Mouse (Mus musculus) olfactory bulb, adult 2 months (tissue): Measurements from ENCODE around the gene Ptprcap. TPM values are rescaled to one million over a fixed set of nuclear protein-coding genes. Genes with fewer than 3 reads are reported as not detected.

Source experiments
- H3K27ac ChIP-seq: fragments of 200-500 bp; 2 replicates; pipeline ENCODE4 v1.5.1; 2012; ENCODE audit warnings: low read depth, low read length; ENCODE audit not compliant: insufficient read depth
- H3K4me1 ChIP-seq: fragments of 200-500 bp; 2 replicates; pipeline ENCODE4 v1.6.1; 2012; ENCODE audit warnings: low read length; ENCODE audit not compliant: control insufficient read depth, insufficient read depth
- H3K4me3 ChIP-seq: fragments of 200-500 bp; 2 replicates; pipeline ENCODE4 v1.5.1; 2012; ENCODE audit warnings: mild to moderate bottlenecking, low read depth, low read length, moderate library complexity; ENCODE audit not compliant: insufficient read depth
- CTCF ChIP-seq: fragments of 200-500 bp; IDR thresholded peaks from 2 replicates; pipeline ENCODE4 v1.5.1; 2012; ENCODE audit warnings: low read depth, mild to moderate bottlenecking, low read length, moderate library complexity; ENCODE audit not compliant: insufficient read depth
- POLR2A ChIP-seq: fragments of 200-500 bp; IDR thresholded peaks from 2 replicates; pipeline ENCODE4 v1.6.1; 2012; ENCODE audit warnings: mild to moderate bottlenecking, low read depth, low read length, moderate library complexity; ENCODE audit not compliant: insufficient read depth
- WGBS: fragments of 180-500 bp; shearing (Covaris S2); methylation state at CpG from one replicate; pipeline ENCODE4 v1.1.7; 2018; 5-methylcytosine and 5-hydroxymethylcytosine counted together
- polyA plus RNA-seq: library from polyadenylated mRNA; stranded (reverse); fragments of >200 nt; gene quantifications from 2 replicates; pipeline ENCODE4 v1.2.4, GENCODE M21; 2012; ENCODE audit warnings: low replicate concordance; ENCODE audit not compliant: missing spikeins, insufficient read depth, insufficient read length

The Ptprcap gene
- polyA plus RNA-seq, 1 experiment: not detected

DNA sequence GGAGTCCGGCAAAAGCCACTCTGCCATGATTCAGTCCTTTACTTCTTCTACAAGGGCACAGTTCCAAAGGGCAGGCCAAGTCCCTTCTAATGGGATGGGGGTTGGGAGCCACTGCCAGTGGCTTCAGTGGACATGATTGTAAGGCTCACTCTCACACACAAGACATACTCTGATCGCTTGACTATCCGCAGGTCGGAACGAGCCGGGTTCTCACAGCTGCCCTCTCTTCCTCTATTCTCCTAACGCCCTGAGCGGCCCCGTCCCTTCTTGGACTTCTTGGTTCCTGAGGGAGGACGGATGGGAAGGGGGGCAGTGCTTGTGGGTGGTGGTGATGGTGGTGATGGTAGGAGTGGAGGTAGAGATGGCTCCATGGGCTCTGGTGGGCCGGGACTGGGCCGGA is 3.4 kb downstream of the Ptprcap start:
- no peak for TF ChIP-seq POLR2A
- TF ChIP-seq CTCF: no peak
- WGBS: 86% methylated on average over 12 of the region's 12 CpGs
- Histone ChIP-seq H3K4me1 (0 out of 2 replicates have a peak, but pooled peaks cover 2% of the 10 kb centered on the region), H3K27ac (no peak overlapping the region), H3K4me3 (no peak overlapping the region)

DNA sequence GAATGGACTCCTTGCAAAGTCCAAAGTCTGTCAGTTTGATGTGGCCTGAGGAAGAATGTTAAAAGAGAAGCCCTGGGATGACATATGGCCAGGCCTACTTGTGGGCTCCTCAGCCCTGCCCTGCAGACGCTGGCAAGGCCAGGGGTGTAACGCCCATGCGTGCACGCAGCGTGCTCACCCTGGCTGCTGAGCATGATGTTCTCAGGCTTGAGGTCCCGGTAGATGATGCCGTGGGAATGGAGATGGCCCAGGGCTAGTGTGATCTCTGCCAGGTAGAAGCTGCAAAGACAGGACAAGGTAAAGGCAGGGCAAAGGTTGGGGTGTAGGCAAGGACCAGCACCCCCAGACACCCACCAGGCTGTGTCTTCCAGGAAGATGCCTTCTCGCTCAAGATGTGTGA is 5.6 kb downstream of the Ptprcap start:
- 96% methylated on average over 8 of the region's 8 CpGs for WGBS
- TF ChIP-seq CTCF: no peak
- Histone ChIP-seq H3K27ac (no peak overlapping the region), H3K4me1 (peaks cover 10% of the 10 kb centered on the region), H3K4me3 (no peak overlapping the region)

DNA sequence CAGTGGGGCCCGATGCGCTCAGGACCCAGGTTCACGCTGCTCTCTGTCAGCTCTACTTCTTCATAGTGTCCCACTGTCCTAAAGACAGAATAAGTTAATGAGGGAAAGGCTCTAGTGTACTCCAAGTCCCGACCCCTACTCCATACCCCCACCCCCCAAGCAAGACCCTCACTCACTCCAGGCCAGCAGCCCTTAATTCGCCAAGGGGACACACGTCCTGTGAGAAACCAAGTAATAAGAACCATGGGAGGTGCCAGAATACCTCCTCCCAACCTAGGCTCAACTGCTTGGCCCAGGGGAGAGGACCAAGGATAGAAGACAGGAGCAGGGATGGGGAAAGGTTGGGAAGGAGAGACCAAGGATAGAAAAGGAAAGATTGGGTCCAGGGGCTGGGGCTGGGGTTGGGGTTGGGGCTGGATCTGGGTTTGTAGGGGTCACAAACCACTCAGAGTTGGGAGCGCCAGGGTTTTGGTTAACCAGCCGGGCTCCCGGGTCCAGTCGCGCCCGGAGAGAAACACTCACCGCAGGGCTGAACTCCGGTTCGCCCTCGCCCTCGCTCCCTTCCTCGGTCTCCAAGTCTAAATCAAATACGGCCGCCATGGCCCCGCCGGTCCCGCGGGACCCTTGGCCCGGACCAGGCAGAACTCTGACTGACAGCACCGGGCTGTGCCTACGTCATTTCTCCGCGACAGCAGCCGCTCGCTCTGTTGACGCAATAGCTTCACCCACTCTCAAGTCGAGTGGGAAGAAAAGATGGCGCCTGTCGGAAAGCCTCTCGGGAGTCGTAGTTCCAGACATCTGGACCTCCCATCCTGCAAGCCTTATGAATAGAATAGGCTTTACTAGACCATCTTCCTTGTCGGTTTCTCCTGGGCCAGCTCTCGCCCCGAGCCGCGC is 9.5 kb downstream of the Ptprcap start, which contains the start of gene Rps6kb2:
Gene Rps6kb2, minus strand, starts transcription at position 709 of the 897 bp plus-strand sequence.
- Histone ChIP-seq H3K4me3 (peak within 1 kb of the TSS; percentile 63), H3K27ac (peak within 1 kb of the TSS; percentile 85), H3K4me1 (peaks cover 8% of the 10 kb centered on the region)
- TF ChIP-seq CTCF (no peak), POLR2A (peak; percentile 54; the same call in 1 of the 2 replicates)
- WGBS: 5% methylated on average over 42 of the region's 42 CpGs

DNA sequence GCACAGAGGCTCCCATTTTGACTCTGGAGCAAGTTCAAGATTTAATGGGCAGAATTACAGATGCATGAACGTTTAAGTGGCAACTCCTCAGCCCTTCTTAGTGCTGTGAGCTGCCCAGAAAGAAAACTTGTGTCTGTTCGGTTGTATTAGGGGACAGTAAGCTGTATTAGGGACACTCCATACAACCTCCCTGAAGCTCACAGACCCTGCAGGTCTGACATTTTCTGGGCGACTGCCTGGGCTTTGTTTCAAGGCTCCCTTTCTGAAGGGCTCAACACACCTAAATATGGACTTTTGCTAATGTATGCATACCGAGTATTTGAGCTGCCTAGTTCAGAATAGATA is 10.1 kb downstream of the Ptprcap start:
- 24% methylated on average over 4 of the region's 4 CpGs for WGBS
- no peak for TF ChIP-seq CTCF
- TF ChIP-seq POLR2A: no peak
- H3K27ac ChIP-seq: peak overlapping the region; percentile 85
- H3K4me3 ChIP-seq: peak overlapping the region; percentile 63
- H3K4me1 ChIP-seq: peaks cover 8% of the 10 kb centered on the region

DNA sequence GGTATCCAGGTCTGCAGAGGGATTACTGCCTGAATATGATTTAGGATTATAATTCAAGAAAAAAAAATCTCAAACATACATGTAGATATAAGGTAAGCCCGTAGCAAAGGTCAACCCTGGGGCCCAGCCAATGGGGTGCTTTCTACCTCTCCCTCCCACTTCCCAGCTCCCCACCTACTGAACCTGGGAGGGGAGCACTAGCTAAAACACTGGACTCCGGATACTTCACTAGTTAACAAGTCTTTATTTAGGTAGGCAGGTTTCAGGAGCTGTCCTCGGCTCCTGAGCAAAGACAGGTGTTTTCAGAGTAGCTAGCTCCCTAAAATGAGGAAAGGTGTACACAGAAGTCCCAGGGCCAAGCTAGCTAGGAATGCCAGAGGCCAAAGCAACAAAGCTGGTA is 10.7 kb downstream of the Ptprcap start:
- peaks cover 8% of the 10 kb centered on the region for H3K4me1 ChIP-seq
- TF ChIP-seq POLR2A: no peak
- H3K27ac ChIP-seq: no peak overlapping the region
- H3K4me3 ChIP-seq: no peak overlapping the region
- 82% methylated on average over 3 of the region's 3 CpGs for WGBS

DNA sequence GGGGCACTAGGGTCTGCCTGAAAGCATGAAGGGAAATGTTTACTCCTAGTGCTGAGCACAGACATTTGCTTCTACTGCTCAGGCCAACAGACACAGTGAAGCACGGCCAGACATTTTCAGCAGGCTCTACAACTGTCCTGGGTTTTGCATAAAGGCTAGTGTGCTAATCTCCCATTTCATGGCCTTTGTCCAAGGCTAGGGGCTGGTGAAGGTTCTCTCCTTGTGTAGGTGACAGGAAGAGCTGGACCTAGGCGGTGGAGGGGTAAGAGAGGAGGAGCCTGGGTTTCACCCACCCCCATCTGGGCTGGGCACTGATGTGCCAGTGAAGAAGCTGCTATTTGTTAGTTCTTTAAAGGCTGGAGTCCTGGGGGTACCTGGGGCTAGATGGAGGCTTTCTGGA is 11.3 kb downstream of the Ptprcap start:
- H3K27ac ChIP-seq: no peak overlapping the region
- TF ChIP-seq CTCF: no peak
- no peak for TF ChIP-seq POLR2A
- H3K4me1 ChIP-seq: peaks cover 10% of the 10 kb centered on the region
- WGBS: 72% methylated on average over 2 of the region's 2 CpGs
- no peak overlapping the region for H3K4me3 ChIP-seq

DNA sequence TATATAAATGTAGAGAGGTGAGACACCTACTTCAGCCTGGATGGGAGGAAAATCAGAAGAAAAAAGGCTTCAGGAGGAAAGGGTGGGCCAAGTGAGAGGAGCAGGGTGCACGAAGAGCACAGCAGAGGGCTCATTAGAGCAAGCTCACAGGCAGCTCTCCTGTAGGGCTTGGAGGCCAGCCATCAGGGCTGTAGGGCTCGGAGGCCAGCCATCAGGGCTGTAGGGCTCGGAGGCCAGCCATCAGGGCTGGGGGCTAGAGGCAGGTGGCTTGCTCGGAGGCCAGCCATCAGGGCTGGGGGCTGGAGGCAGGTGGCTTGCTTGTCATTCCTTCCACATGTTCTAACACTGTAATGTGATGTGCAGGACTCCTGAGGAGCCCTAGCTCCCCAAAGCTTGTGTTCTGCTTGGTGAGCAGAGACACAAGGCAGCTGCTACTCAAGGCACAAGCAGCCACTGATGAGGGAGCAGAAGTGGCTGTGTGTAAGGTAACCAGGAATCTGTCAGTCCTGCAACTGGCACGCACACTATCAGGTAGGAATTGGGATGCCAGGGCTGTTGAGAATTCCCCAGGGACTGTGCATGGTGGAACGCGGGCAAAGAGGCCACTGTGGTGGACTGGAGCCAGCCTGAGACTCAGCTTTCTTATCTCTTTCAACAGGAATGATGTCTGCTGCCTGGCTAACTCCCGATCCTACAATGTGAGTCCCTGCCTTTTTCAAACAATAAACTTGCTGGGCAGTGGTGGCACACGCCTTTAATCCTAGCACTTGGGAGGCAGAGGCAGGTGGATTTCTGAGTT is 13.5 kb downstream of the Ptprcap start:
- no peak overlapping the region for H3K27ac ChIP-seq
- WGBS: 79% methylated on average over 9 of the region's 9 CpGs
- peaks cover 16% of the 10 kb centered on the region for H3K4me1 ChIP-seq
- H3K4me3 ChIP-seq: no peak overlapping the region
- no peak for TF ChIP-seq POLR2A

DNA sequence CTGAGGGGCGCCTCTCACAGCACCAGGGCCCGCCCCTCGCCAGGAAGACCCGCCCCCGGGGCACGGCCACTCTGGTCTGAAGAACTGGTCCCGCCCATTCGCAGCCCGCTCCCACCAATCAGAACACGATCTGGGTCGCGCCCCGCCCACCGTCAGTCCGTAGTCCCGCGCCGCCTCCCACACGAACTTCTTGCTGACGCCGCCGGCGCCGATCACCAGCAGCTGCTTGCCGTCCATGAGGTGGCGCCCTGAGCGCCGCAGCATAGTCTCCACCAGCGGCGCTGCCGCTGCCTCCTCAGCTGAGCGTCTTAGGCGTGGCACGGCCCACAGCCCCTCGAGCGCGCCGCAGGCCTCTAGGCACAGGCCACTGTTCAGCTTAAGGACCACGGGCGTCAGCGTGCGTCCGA is 16.0 kb downstream of the Ptprcap start:
- H3K27ac ChIP-seq: peak overlapping the region; percentile 88
- under 1% methylated on average over 43 of the region's 43 CpGs for WGBS
- TF ChIP-seq CTCF (peak; percentile 76), POLR2A (peak; percentile 90)

DNA sequence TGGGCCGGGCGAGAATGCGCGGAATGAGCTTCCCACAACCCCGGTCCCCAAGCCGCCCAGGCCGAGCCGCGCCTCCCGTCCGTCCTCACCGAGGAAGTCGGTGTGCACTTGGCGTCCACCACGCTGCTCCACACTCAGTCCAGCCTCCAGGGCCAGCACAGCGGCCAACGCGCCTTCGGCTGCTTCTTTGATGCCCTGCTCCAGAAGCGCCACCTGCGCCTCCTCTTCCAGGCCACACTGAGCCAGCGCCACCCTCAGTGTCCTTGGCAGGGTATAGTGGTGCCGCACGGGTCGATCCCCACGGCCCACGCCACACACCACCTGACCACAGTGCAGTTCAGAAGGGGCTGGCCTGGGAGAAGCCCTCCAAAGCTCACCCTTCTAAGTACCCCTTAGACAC is 16.4 kb downstream of the Ptprcap start:
- TF ChIP-seq POLR2A (no peak), CTCF (no peak; the same call in 1 of the 2 replicates)
- Histone ChIP-seq H3K4me3 (peak overlapping the region; percentile 67), H3K27ac (peak overlapping the region; percentile 88), H3K4me1 (peaks cover 7% of the 10 kb centered on the region)
- 4% methylated on average over 27 of the region's 27 CpGs for WGBS

More for the DNA sequence above, 16.0 kb downstream of the Ptprcap start:
- peaks cover 7% of the 10 kb centered on the region for H3K4me1 ChIP-seq
- H3K4me3 ChIP-seq: peak overlapping the region; percentile 67
